Mouse (Mus musculus) regulatory T cell (primary cell): ENCODE results near the gene Pex5l.

Source experiments
- in situ Hi-C: fragments of 300-600 bp; cut with MboI, MseI; formaldehyde crosslinking; loops from one replicate; pipeline ENCODE4 v1.15.1; 2025; ENCODE audit warnings: high pct_unique_total_duplicates

Gene Pex5l

GRCm38 (mm10) chr3:33068146-33068545 lies 74.9 kb downstream of the Pex5l start:
- in situ Hi-C loops = no loop called here

GRCm38 (mm10) chr3:33063590-33063989 lies 79.5 kb downstream of the Pex5l start:
- in situ Hi-C loops = no loop called here

GRCm38 (mm10) chr3:33061428-33061827 lies 81.6 kb downstream of the Pex5l start:
- in situ Hi-C loops = no loop called here

GRCm38 (mm10) chr3:33061016-33061415 lies 82.0 kb downstream of the Pex5l start:
- in situ Hi-C loops = no loop called here

- in situ Hi-C loops = no loop called here
Observed at GRCm38 (mm10) chr3:33060343-33060937, 82.6 kb downstream of the Pex5l start.

GRCm38 (mm10) chr3:33048304-33048703 lies 94.7 kb downstream of the Pex5l start:
- in situ Hi-C loops = no loop called here

GRCm38 (mm10) chr3:33044799-33045106 lies 98.3 kb downstream of the Pex5l start:
- in situ Hi-C loops = no loop called here

- in situ Hi-C loops = no loop called here
Observed at GRCm38 (mm10) chr3:33043896-33044798, 98.9 kb downstream of the Pex5l start.

- in situ Hi-C loops = no loop called here
Observed at GRCm38 (mm10) chr3:33024566-33024965, 118.5 kb downstream of the Pex5l start.

- in situ Hi-C loops = no loop called here
Observed at GRCm38 (mm10) chr3:33003901-33004300, 139.1 kb downstream of the Pex5l start.

- in situ Hi-C loops = no loop called here
Observed at GRCm38 (mm10) chr3:33001769-33002168, 141.3 kb downstream of the Pex5l start.

GRCm38 (mm10) chr3:33000383-33001015 lies 142.5 kb downstream of the Pex5l start:
- in situ Hi-C loops = no loop called here

GRCm38 (mm10) chr3:32991713-32992575 lies 151.1 kb downstream of the Pex5l start:
- in situ Hi-C loops = no loop called here

- in situ Hi-C loops = no loop called here
Observed at GRCm38 (mm10) chr3:32987806-32988205, 155.2 kb downstream of the Pex5l start.

- in situ Hi-C loops = no loop called here
Observed at GRCm38 (mm10) chr3:32985141-32985540, 157.9 kb downstream of the Pex5l start.

GRCm38 (mm10) chr3:32979981-32980380 lies 163.1 kb downstream of the Pex5l start:
- in situ Hi-C loops = no loop called here

GRCm38 (mm10) chr3:32979238-32979637 lies 163.8 kb downstream of the Pex5l start:
- in situ Hi-C loops = no loop called here

- in situ Hi-C loops = no loop called here
Observed at GRCm38 (mm10) chr3:32970257-32970656, 172.8 kb downstream of the Pex5l start.

- in situ Hi-C loops = no loop called here
Observed at GRCm38 (mm10) chr3:32968671-32969425, 174.2 kb downstream of the Pex5l start.

GRCm38 (mm10) chr3:32965528-32965927 lies 177.5 kb downstream of the Pex5l start:
- in situ Hi-C loops = no loop called here

- in situ Hi-C loops = no loop called here
Observed at GRCm38 (mm10) chr3:32961494-32961893, 181.6 kb downstream of the Pex5l start.
